Mouse (Mus musculus) embryonic facial prominence, embryonic 13.5 days (tissue): ENCODE measurements around the gene Gm28042. TPM values are rescaled to one million over a fixed set of nuclear protein-coding genes. Genes with fewer than 3 reads are reported as not detected.

ENCODE experiments used
- ATAC-seq: fragments of 200-750 bp; cut with Nextera tagmentation; 2 replicates; pipeline ENCODE4 v1.8.0; 2017; ENCODE audit warnings: low read depth; ENCODE audit not compliant: insufficient number of reproducible peaks, insufficient read depth, low FRiP score, low TSS enrichment
- H3K27ac ChIP-seq: fragments of 300-500 bp; sonication (generic); 2 replicates; pipeline ENCODE4 v1.5.1; 2015; ENCODE audit warnings: moderate library complexity, mild to moderate bottlenecking, inconsistent platforms
- H3K27me3 ChIP-seq: fragments of 300-500 bp; sonication (generic); 2 replicates; pipeline ENCODE4 v1.6.1; 2015; ENCODE audit warnings: mild to moderate bottlenecking, inconsistent platforms
- H3K36me3 ChIP-seq: fragments of 300-500 bp; sonication (generic); 2 replicates; pipeline ENCODE4 v1.6.1; 2015; ENCODE audit warnings: mild to moderate bottlenecking, inconsistent platforms
- H3K4me1 ChIP-seq: fragments of 300-500 bp; sonication (generic); 2 replicates; pipeline ENCODE4 v1.6.1; 2015; ENCODE audit warnings: inconsistent platforms
- H3K4me2 ChIP-seq: fragments of 300-500 bp; sonication (generic); 2 replicates; pipeline ENCODE4 v1.6.1; 2015; ENCODE audit warnings: moderate library complexity, mild to moderate bottlenecking, inconsistent platforms
- H3K4me3 ChIP-seq: fragments of 300-500 bp; sonication (generic); 2 replicates; pipeline ENCODE4 v1.5.1; 2015; ENCODE audit warnings: mild to moderate bottlenecking, inconsistent platforms
- H3K9ac ChIP-seq: fragments of 300-500 bp; sonication (generic); 2 replicates; pipeline ENCODE4 v1.6.1; 2015; ENCODE audit warnings: mild to moderate bottlenecking, inconsistent platforms
- H3K9me3 ChIP-seq: fragments of 300-500 bp; sonication (generic); 2 replicates; pipeline ENCODE4 v1.6.1; 2016; ENCODE audit warnings: inconsistent platforms
- WGBS: fragments of 180-500 bp; shearing (Covaris S2); methylation state at CpG from one replicate; pipeline ENCODE4 v1.1.7; 2015; ENCODE audit warnings: mixed read lengths; 5-methylcytosine and 5-hydroxymethylcytosine counted together
- polyA plus RNA-seq: library from polyadenylated mRNA; unstranded; fragments of >200 nt; fragmentation: Nextera tagmentation; extraction: Ambion mirVana; gene quantifications from 2 replicates; pipeline ENCODE4 v1.2.1, GENCODE M21; 2015

Gm28042 gene
- 5.2 and 5.4 TPM in 2 replicates for polyA plus RNA-seq

- Histone ChIP-seq H3K4me1 (peaks cover 15% of the 10 kb centered on the region), H3K4me2 (peak within 1 kb of the TSS; percentile 75), H3K9ac (peak within 1 kb of the TSS; percentile 95), H3K27me3 (no peaks in the 10 kb centered on the region), H3K27ac (peak within 1 kb of the TSS; percentile 92), H3K9me3 (no peaks in the 10 kb centered on the region), H3K4me3 (peak within 1 kb of the TSS; percentile 72), H3K36me3 (peaks cover 65% of the 10 kb centered on the region)
- peak; percentile 81 for ATAC-seq
- WGBS: 4% methylated on average over 50 of the region's 50 CpGs
These were observed at the start of gene Gm28042, which contains the start of gene Jmjd7 for GRCm38 (mm10) chr2:120026984-120027949. Gene Gm28042, plus strand, starts transcription at chr2:120027493. Gene Jmjd7, plus strand, starts transcription at chr2:120027483.

GRCm38 (mm10) chr2:119980343-119980986 lies 46.8 kb upstream of the Gm28042 start:
- WGBS: 87% methylated on average over 7 of the region's 7 CpGs
- ATAC-seq: no peak

GRCm38 (mm10) chr2:119981631-119982030 lies 45.7 kb upstream of the Gm28042 start:
- no peak for ATAC-seq
- Histone ChIP-seq H3K9ac (no peak overlapping the region), H3K27me3 (no peaks in the 10 kb centered on the region), H3K4me3 (no peak overlapping the region), H3K9me3 (no peaks in the 10 kb centered on the region), H3K4me1 (peaks cover 17% of the 10 kb centered on the region), H3K27ac (no peak overlapping the region), H3K4me2 (no peak overlapping the region), H3K36me3 (peaks cover 25% of the 10 kb centered on the region)
- 40% methylated on average over 2 of the region's 2 CpGs for WGBS

More at GRCm38 (mm10) chr2:119980343-119980986, 46.8 kb upstream of the Gm28042 start:
- Histone ChIP-seq H3K27me3 (no peaks in the 10 kb centered on the region), H3K27ac (no peak overlapping the region), H3K9me3 (no peaks in the 10 kb centered on the region), H3K9ac (no peak overlapping the region), H3K4me3 (no peak overlapping the region), H3K4me1 (peaks cover 17% of the 10 kb centered on the region), H3K4me2 (no peak overlapping the region), H3K36me3 (peaks cover 20% of the 10 kb centered on the region)

GRCm38 (mm10) chr2:119985871-119986270 lies 41.4 kb upstream of the Gm28042 start:
- 78% methylated on average over 8 of the region's 8 CpGs for WGBS
- H3K36me3 ChIP-seq: peaks cover 28% of the 10 kb centered on the region
- H3K4me2 ChIP-seq: no peak overlapping the region
- H3K9ac ChIP-seq: no peak overlapping the region
- H3K4me3 ChIP-seq: no peak overlapping the region
- no peak overlapping the region for H3K27ac ChIP-seq
- peaks cover 6% of the 10 kb centered on the region; the same call in 1 of the 2 replicates for H3K4me1 ChIP-seq
- no peaks in the 10 kb centered on the region for H3K27me3 ChIP-seq
- no peaks in the 10 kb centered on the region for H3K9me3 ChIP-seq
- no peak for ATAC-seq

GRCm38 (mm10) chr2:119986369-119986768 lies 40.9 kb upstream of the Gm28042 start:
- peaks cover 27% of the 10 kb centered on the region for H3K36me3 ChIP-seq
- H3K4me2 ChIP-seq: no peak overlapping the region
- no peak overlapping the region for H3K27ac ChIP-seq
- 80% methylated on average over 6 of the region's 6 CpGs for WGBS
- peaks cover 6% of the 10 kb centered on the region; the same call in 1 of the 2 replicates for H3K4me1 ChIP-seq
- H3K9ac ChIP-seq: no peak overlapping the region
- no peaks in the 10 kb centered on the region for H3K9me3 ChIP-seq
- no peak overlapping the region for H3K4me3 ChIP-seq
- no peaks in the 10 kb centered on the region for H3K27me3 ChIP-seq
- no peak for ATAC-seq

- Histone ChIP-seq H3K27me3 (no peaks in the 10 kb centered on the region), H3K27ac (no peak overlapping the region), H3K4me1 (no peaks in the 10 kb centered on the region), H3K4me2 (no peak overlapping the region), H3K4me3 (no peak overlapping the region), H3K9ac (no peak overlapping the region), H3K36me3 (peaks cover 19% of the 10 kb centered on the region), H3K9me3 (no peaks in the 10 kb centered on the region)
- ATAC-seq: no peak
- WGBS: 93% methylated on average over 2 of the region's 2 CpGs
These were observed 39.9 kb upstream of the Gm28042 start for GRCm38 (mm10) chr2:119987441-119987840.

GRCm38 (mm10) chr2:119988952-119989351 lies 38.3 kb upstream of the Gm28042 start:
- no peak overlapping the region for H3K9ac ChIP-seq
- H3K27ac ChIP-seq: no peak overlapping the region
- no peak for ATAC-seq
- peaks cover 8% of the 10 kb centered on the region; the same call in 1 of the 2 replicates for H3K4me1 ChIP-seq
- WGBS: 85% methylated on average over 4 of the region's 4 CpGs
- H3K27me3 ChIP-seq: no peaks in the 10 kb centered on the region
- peaks cover 10% of the 10 kb centered on the region; the same call in 1 of the 2 replicates for H3K36me3 ChIP-seq
- no peak overlapping the region for H3K4me2 ChIP-seq
- no peak overlapping the region for H3K4me3 ChIP-seq
- H3K9me3 ChIP-seq: no peaks in the 10 kb centered on the region

- peaks cover 25% of the 10 kb centered on the region for H3K4me1 ChIP-seq
These were observed 36.4 kb upstream of the Gm28042 start for GRCm38 (mm10) chr2:119990881-119991280.

GRCm38 (mm10) chr2:119992349-119992748 lies 34.9 kb upstream of the Gm28042 start:
- no peak overlapping the region for H3K4me2 ChIP-seq
- no peak overlapping the region for H3K4me3 ChIP-seq
- H3K9ac ChIP-seq: no peak overlapping the region
- no peaks in the 10 kb centered on the region for H3K9me3 ChIP-seq
- H3K27ac ChIP-seq: no peak overlapping the region
- peaks cover 40% of the 10 kb centered on the region for H3K4me1 ChIP-seq
- WGBS: 55% methylated on average over 2 of the region's 2 CpGs
- H3K36me3 ChIP-seq: peaks cover 2% of the 10 kb centered on the region; the same call in 1 of the 2 replicates
- no peak for ATAC-seq
- no peaks in the 10 kb centered on the region for H3K27me3 ChIP-seq

More at GRCm38 (mm10) chr2:119990881-119991280, 36.4 kb upstream of the Gm28042 start:
- no peak overlapping the region for H3K4me3 ChIP-seq
- no peak overlapping the region for H3K27ac ChIP-seq
- H3K4me2 ChIP-seq: no peak overlapping the region
- H3K36me3 ChIP-seq: peaks cover 8% of the 10 kb centered on the region; the same call in 1 of the 2 replicates
- no peak for ATAC-seq
- no peaks in the 10 kb centered on the region for H3K27me3 ChIP-seq
- H3K9ac ChIP-seq: no peak overlapping the region
- H3K9me3 ChIP-seq: no peaks in the 10 kb centered on the region
- WGBS: 68% methylated on average over 6 of the region's 6 CpGs

GRCm38 (mm10) chr2:119993515-119993914 lies 33.8 kb upstream of the Gm28042 start:
- Histone ChIP-seq H3K36me3 (peaks cover 5% of the 10 kb centered on the region), H3K4me1 (peaks cover 46% of the 10 kb centered on the region), H3K27ac (peak overlapping the region; percentile 28; the same call in 1 of the 2 replicates), H3K4me2 (no peak overlapping the region), H3K4me3 (no peak overlapping the region), H3K9me3 (no peaks in the 10 kb centered on the region), H3K9ac (no peak overlapping the region), H3K27me3 (no peaks in the 10 kb centered on the region)
- no peak for ATAC-seq
- WGBS: 38% methylated on average over 2 of the region's 2 CpGs

GRCm38 (mm10) chr2:119994839-119995238 lies 32.5 kb upstream of the Gm28042 start:
- peak overlapping the region; percentile 32; the same call in 1 of the 2 replicates for H3K4me2 ChIP-seq
- H3K27ac ChIP-seq: peak overlapping the region; percentile 97
- peaks cover 46% of the 10 kb centered on the region for H3K4me1 ChIP-seq
- no peaks in the 10 kb centered on the region for H3K9me3 ChIP-seq
- H3K27me3 ChIP-seq: no peaks in the 10 kb centered on the region
- peaks cover 11% of the 10 kb centered on the region for H3K36me3 ChIP-seq
- 86% methylated on average over 6 of the region's 6 CpGs for WGBS
- H3K9ac ChIP-seq: no peak overlapping the region
- no peak for ATAC-seq
- no peak overlapping the region for H3K4me3 ChIP-seq
